Mouse (Mus musculus) CH12.LX (cell line): Measurements from ENCODE around the gene Adgrb3. TPM values are rescaled to one million over a fixed set of nuclear protein-coding genes. Genes with fewer than 3 reads are reported as not detected.

Source experiments
- DNase-seq: peaks from one replicate; pipeline ENCODE4 v3.0.0-alpha.2; 2013; ENCODE audit errors: extremely low read depth
- H3K27ac ChIP-seq: 2 replicates; pipeline ENCODE4 v1.5.1; 2012; ENCODE audit warnings: low read depth, mild to moderate bottlenecking, control low read depth, moderate library complexity; ENCODE audit not compliant: insufficient read depth
- H3K27me3 ChIP-seq: replicated peaks from 2 replicates; pipeline ENCODE3; 2012; ENCODE audit warnings: inconsistent platforms
- H3K36me3 ChIP-seq, 2 experiments: replicated peaks in 1 of 2; 2 replicates each; pipeline versions ENCODE3 to v1.6.1; 2012; ENCODE audit warnings: inconsistent platforms in 1 of 2, low read length in 1 of 2, mild to moderate bottlenecking in 1 of 2, mixed read lengths in 1 of 2, moderate library complexity in 1 of 2; ENCODE audit not compliant: control insufficient read depth in 1 of 2, insufficient read depth in 1 of 2
- H3K4me1 ChIP-seq, 2 experiments: 2 replicates each; pipeline ENCODE4 v1.6.1; 2012; ENCODE audit warnings: inconsistent platforms in 1 of 2, moderate library complexity in 1 of 2; ENCODE audit not compliant: insufficient read depth in 2 of 2, control insufficient read depth in 1 of 2
- H3K4me2 ChIP-seq: 2 replicates; pipeline ENCODE4 v1.6.1; 2012; ENCODE audit warnings: low read depth, mild to moderate bottlenecking, control low read depth; ENCODE audit not compliant: poor library complexity, insufficient read depth, severe bottlenecking
- H3K4me3 ChIP-seq, 3 experiments: fragments of 150-350 bp in 1 of 3; sonication (generic) in 1 of 3; replicated peaks in 1 of 3; 2 replicates each; pipeline versions ENCODE3 to v1.5.1; 2011 to 2012; ENCODE audit warnings: low read depth in 2 of 3, low read length in 2 of 3, mild to moderate bottlenecking in 2 of 3, moderate library complexity in 2 of 3, control low read depth in 1 of 3, improper control_type of control experiment in 1 of 3, inconsistent platforms in 1 of 3, mixed read lengths in 1 of 3; ENCODE audit not compliant: poor library complexity in 1 of 3
- H3K79me2 ChIP-seq: replicated peaks from 2 replicates; pipeline ENCODE4 v1.6.1; 2012; ENCODE audit warnings: mild to moderate bottlenecking, moderate library complexity; ENCODE audit not compliant: control insufficient read depth, poor library complexity, insufficient read depth, severe bottlenecking; ENCODE audit errors: extremely low read depth
- H3K9ac ChIP-seq: 2 replicates; pipeline ENCODE4 v1.6.1; 2012; ENCODE audit warnings: low read depth, mild to moderate bottlenecking, control low read depth, moderate library complexity; ENCODE audit not compliant: insufficient read depth
- H3K9me3 ChIP-seq: replicated peaks from 2 replicates; pipeline ENCODE3; 2012; ENCODE audit warnings: low read length, inconsistent platforms, mixed read lengths
- CTCF ChIP-seq, 2 experiments: IDR thresholded peaks in 1 of 2; conservative IDR thresholded peaks in 1 of 2; 2 replicates each; pipeline ENCODE4 v1.5.1; 2011 to 2012; ENCODE audit warnings: low read depth in 2 of 2, low read length in 2 of 2, improper control_type of control experiment in 1 of 2, inconsistent platforms in 1 of 2, mild to moderate bottlenecking in 1 of 2, moderate library complexity in 1 of 2
- E2F4 ChIP-seq: IDR thresholded peaks from 2 replicates; pipeline ENCODE4 v1.6.1; 2011; ENCODE audit warnings: low read depth, low read length, improper control_type of control experiment; ENCODE audit not compliant: insufficient replicate concordance
- ELF1 ChIP-seq: IDR thresholded peaks from 2 replicates; pipeline ENCODE4 v1.6.1; 2014; ENCODE audit warnings: low read depth, mild to moderate bottlenecking, inconsistent platforms, low read length, improper control_type of control experiment
- EP300 ChIP-seq: IDR thresholded peaks from 2 replicates; pipeline ENCODE4 v1.6.1; 2011; ENCODE audit warnings: low read length, improper control_type of control experiment
- HCFC1 ChIP-seq: IDR thresholded peaks from 2 replicates; pipeline ENCODE4 v1.6.1; 2012; ENCODE audit warnings: low read depth, mild to moderate bottlenecking, inconsistent platforms, low read length, improper control_type of control experiment
- IRF4 ChIP-seq: IDR thresholded peaks from 2 replicates; pipeline ENCODE4 v1.6.1; 2014; ENCODE audit warnings: low read depth, mild to moderate bottlenecking, inconsistent platforms, low read length, improper control_type of control experiment
- JUN ChIP-seq: IDR thresholded peaks from 2 replicates; pipeline ENCODE4 v1.6.1; 2011; ENCODE audit warnings: low read depth, mild to moderate bottlenecking, low read length, improper control_type of control experiment, moderate library complexity; ENCODE audit not compliant: insufficient read depth
- JUND ChIP-seq: conservative IDR thresholded peaks from 2 replicates; pipeline ENCODE4 v1.6.1; 2011; ENCODE audit warnings: low read depth, low read length, improper control_type of control experiment
- MAX ChIP-seq: IDR thresholded peaks from 2 replicates; pipeline ENCODE4 v1.6.1; 2011; ENCODE audit warnings: low read length, improper control_type of control experiment
- MAZ ChIP-seq: IDR thresholded peaks from 2 replicates; pipeline ENCODE4 v1.6.1; 2012; ENCODE audit warnings: low read depth, mild to moderate bottlenecking, inconsistent platforms, low read length, improper control_type of control experiment, moderate library complexity
- MEF2A ChIP-seq: IDR thresholded peaks from 2 replicates; pipeline ENCODE4 v1.6.1; 2014; ENCODE audit warnings: low read depth, mild to moderate bottlenecking, inconsistent platforms, low read length, improper control_type of control experiment, borderline replicate concordance
- MXI1 ChIP-seq: IDR thresholded peaks from 2 replicates; pipeline ENCODE4 v1.6.1; 2011; ENCODE audit warnings: mild to moderate bottlenecking, low read depth, low read length, improper control_type of control experiment
- MYC ChIP-seq: IDR thresholded peaks from 2 replicates; pipeline ENCODE4 v1.6.1; 2011; ENCODE audit warnings: low read depth, mild to moderate bottlenecking, improper control_type of control experiment, low read length
- PAX5 ChIP-seq: IDR thresholded peaks from 2 replicates; pipeline ENCODE4 v1.6.1; 2012; ENCODE audit warnings: low read length, inconsistent platforms, mixed read lengths
- POLR2A ChIP-seq: IDR thresholded peaks from 2 replicates; pipeline ENCODE4 v1.6.1; 2011; ENCODE audit warnings: low read depth, mild to moderate bottlenecking, improper control_type of control experiment, low read length
- POLR2AphosphoS2 ChIP-seq: IDR thresholded peaks from 2 replicates; pipeline ENCODE4 v1.6.1; 2011; ENCODE audit warnings: low read depth, low read length, improper control_type of control experiment
- RAD21 ChIP-seq: IDR thresholded peaks from 2 replicates; pipeline ENCODE4 v1.6.1; 2011; ENCODE audit warnings: low read depth, mild to moderate bottlenecking, low read length, improper control_type of control experiment, moderate library complexity
- RCOR1 ChIP-seq: conservative IDR thresholded peaks from 2 replicates; pipeline ENCODE4 v1.6.1; 2012; ENCODE audit warnings: low read depth, mild to moderate bottlenecking, inconsistent platforms, low read length, improper control_type of control experiment
- SIN3A ChIP-seq: IDR thresholded peaks from 2 replicates; pipeline ENCODE4 v1.6.1; 2012; ENCODE audit warnings: low read length, improper control_type of control experiment, inconsistent platforms
- SMC3 ChIP-seq: IDR thresholded peaks from 2 replicates; pipeline ENCODE4 v1.6.1; 2011; ENCODE audit warnings: low read depth, low read length, improper control_type of control experiment
- TBP ChIP-seq: conservative IDR thresholded peaks from 2 replicates; pipeline ENCODE4 v1.6.1; 2011; ENCODE audit warnings: low read depth, low read length, improper control_type of control experiment
- TCF12 ChIP-seq: IDR thresholded peaks from 2 replicates; pipeline ENCODE4 v1.6.1; 2014; ENCODE audit warnings: low read depth, mild to moderate bottlenecking, inconsistent platforms, low read length, improper control_type of control experiment
- UBTF ChIP-seq: IDR thresholded peaks from 2 replicates; pipeline ENCODE4 v1.6.1; 2012; ENCODE audit warnings: low read depth, mild to moderate bottlenecking, inconsistent platforms, low read length, improper control_type of control experiment, moderate library complexity
- USF1 ChIP-seq: IDR thresholded peaks from 2 replicates; pipeline ENCODE4 v1.6.1; 2014; ENCODE audit warnings: low read depth, mild to moderate bottlenecking, inconsistent platforms, low read length, improper control_type of control experiment
- ZC3H11A ChIP-seq: IDR thresholded peaks from 2 replicates; pipeline ENCODE4 v1.6.1; 2012; ENCODE audit warnings: low read depth, mild to moderate bottlenecking, inconsistent platforms, low read length, improper control_type of control experiment
- ZKSCAN1 ChIP-seq: IDR thresholded peaks from 2 replicates; pipeline ENCODE4 v1.6.1; 2012; ENCODE audit warnings: low read depth, inconsistent platforms, low read length, improper control_type of control experiment, borderline replicate concordance
- ZMIZ1 ChIP-seq: IDR thresholded peaks from 2 replicates; pipeline ENCODE4 v1.6.1; 2012; ENCODE audit warnings: low read depth, mild to moderate bottlenecking, inconsistent platforms, low read length, improper control_type of control experiment
- ZNF384 ChIP-seq: IDR thresholded peaks from 2 replicates; pipeline ENCODE4 v1.6.1; 2012; ENCODE audit warnings: low read depth, low read length, improper control_type of control experiment, inconsistent platforms
- dilution Hi-C: fragments of 300-500 bp; cut with MboI; formaldehyde crosslinking; loops from 2 replicates; pipeline ENCODE4 v1.14.3; 2020; ENCODE audit warnings: low sequenced_read_pairs; ENCODE audit not compliant: extremely low pct_unique_long_range_greater_than_20kb, extremely low pct_ligation_motif_present
- in situ Hi-C: fragments of 300-500 bp; cut with MboI; formaldehyde crosslinking; loops from 3 replicates; pipeline ENCODE4 v1.14.3; 2019; ENCODE audit warnings: low sequenced_read_pairs, low pct_ligation_motif_present, low pct_unique_long_range_greater_than_20kb, mixed read lengths
- polyA plus RNA-seq: library from polyadenylated mRNA; unstranded; fragments of >175 nt; gene quantifications from 2 replicates; pipeline ENCODE4 v1.2.1, GENCODE M21; 2012; ENCODE audit warnings: low read depth; ENCODE audit not compliant: insufficient read length
- total RNA-seq, 2 experiments: library from RNA; depleted of rRNA; stranded (reverse); fragments of 300-350 nt in 1 of 2; fragments of >200 nt in 1 of 2; gene quantifications; 2 replicates each; pipeline ENCODE4 v1.2.3; 2012 to 2014

The Adgrb3 gene
- total and polyA plus RNA-seq, 3 experiments = not detected

GRCm38 (mm10) chr1:25588568-25589118, 240.9 kb downstream of the Adgrb3 start:
- no peaks in the 10 kb centered on the region for H3K79me2 ChIP-seq
- H3K4me2 ChIP-seq = no peak overlapping the region
- peaks cover 14% of the 10 kb centered on the region for H3K9me3 ChIP-seq
- no peaks in the 10 kb centered on the region for H3K27me3 ChIP-seq
- no peak overlapping the region for H3K4me3 ChIP-seq
- dilution Hi-C loops = no loop called here
- DNase-seq = no peak
- no peak for TF ChIP-seq POLR2AphosphoS2
- TF ChIP-seq TCF12 = no peak
- no peak for TF ChIP-seq MXI1
- TF ChIP-seq E2F4 = no peak
- no peak for TF ChIP-seq MAX
- TF ChIP-seq CTCF (conservative IDR thresholded peaks at IDR 0.05 in 1 of 2, IDR thresholded peaks at IDR 0.05 in 1 of 2; ENCODE audit: low read depth in 2 of 2, low read length in 2 of 2) = no peak
- no peak for TF ChIP-seq PAX5
- TF ChIP-seq ZC3H11A = no peak
- no peak for TF ChIP-seq MEF2A
- no peak for TF ChIP-seq MYC
- no peak for TF ChIP-seq SMC3
- TF ChIP-seq ZNF384 = no peak
- TF ChIP-seq ZKSCAN1 = no peak
- TF ChIP-seq JUN = no peak
- no peak for TF ChIP-seq EP300
- TF ChIP-seq MAZ = no peak
- no peak for TF ChIP-seq TBP
- no peak for TF ChIP-seq HCFC1
- no peak for TF ChIP-seq ELF1
- no peaks in the 10 kb centered on the region for H3K36me3 ChIP-seq
- no peaks in the 10 kb centered on the region for H3K4me1 ChIP-seq
- in situ Hi-C loops = no loop called here
- H3K27ac ChIP-seq = no peak overlapping the region
- H3K9ac ChIP-seq = no peak overlapping the region

DNA sequence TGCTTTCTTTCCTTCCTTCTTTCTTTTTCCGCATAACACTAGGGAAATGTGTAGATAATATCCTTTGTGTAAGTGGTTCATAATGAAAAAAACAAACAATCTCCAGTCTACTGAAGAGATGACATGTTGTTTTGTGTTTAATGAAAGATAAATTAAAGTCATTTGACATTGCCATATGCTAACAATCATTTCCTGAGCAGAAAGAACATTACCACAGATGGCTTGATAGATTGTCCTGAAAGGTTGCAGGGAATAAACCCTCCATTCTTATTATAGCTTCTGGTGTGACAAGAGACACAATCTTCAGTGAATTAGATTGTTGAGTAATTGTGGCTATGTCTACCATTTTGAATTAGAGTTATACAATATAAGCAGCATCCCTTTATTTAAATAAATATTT, 247.8 kb downstream of the Adgrb3 start:
- Histone ChIP-seq H3K4me1 (no peaks in the 10 kb centered on the region), H3K36me3 (no peaks in the 10 kb centered on the region), H3K9me3 (peaks cover 21% of the 10 kb centered on the region), H3K9ac (no peak overlapping the region), H3K4me2 (no peak overlapping the region)
- DNase-seq = no peak
- dilution Hi-C loops = no loop called here
- in situ Hi-C loops = no loop called here
- TF ChIP-seq RCOR1 (no peak), SIN3A (no peak), PAX5 (no peak), USF1 (no peak), ZMIZ1 (no peak), JUN (no peak), POLR2A (no peak), IRF4 (no peak), RAD21 (no peak), SMC3 (no peak), UBTF (no peak), JUND (no peak), MAX (no peak), HCFC1 (no peak), ZC3H11A (no peak)
- TF ChIP-seq, all 38 proteins: peak for 0
- H3K27me3 ChIP-seq = no peaks in the 10 kb centered on the region
- no peak overlapping the region for H3K27ac ChIP-seq
- H3K4me3 ChIP-seq = no peak overlapping the region
- no peaks in the 10 kb centered on the region for H3K79me2 ChIP-seq
